Mouse (Mus musculus) cerebellum, adult 2 months (tissue): ENCODE data around the gene Map2k4. TPM values are rescaled to one million over a fixed set of nuclear protein-coding genes. Genes with fewer than 3 reads are reported as not detected.

Experiments
- DNase-seq, 2 experiments: peaks; one replicate each; pipeline ENCODE4 v3.0.0; 2021
- H3K27ac ChIP-seq: fragments of 200-500 bp; 2 replicates; pipeline ENCODE4 v1.5.1; 2012; ENCODE audit warnings: low read length, control low read depth, inconsistent platforms; ENCODE audit not compliant: insufficient read depth
- H3K27me3 ChIP-seq: fragments of 200-500 bp; 2 replicates; pipeline ENCODE4 v1.6.1; 2012; ENCODE audit warnings: inconsistent platforms, mild to moderate bottlenecking, low read length, moderate library complexity; ENCODE audit not compliant: control insufficient read depth, insufficient read depth
- H3K4me1 ChIP-seq: fragments of 200-500 bp; 2 replicates; pipeline ENCODE4 v1.6.1; 2011; ENCODE audit warnings: low read length; ENCODE audit not compliant: control insufficient read depth, insufficient read depth
- H3K4me3 ChIP-seq: fragments of 200-500 bp; replicated peaks from 2 replicates; pipeline ENCODE3; 2011; ENCODE audit warnings: mild to moderate bottlenecking, low read depth, low read length, control low read depth; ENCODE audit not compliant: insufficient read depth
- CTCF ChIP-seq: fragments of 200-500 bp; IDR thresholded peaks from 2 replicates; pipeline ENCODE4 v1.5.1; 2011; ENCODE audit warnings: low read depth, mild to moderate bottlenecking, control low read depth, low read length, moderate library complexity, borderline replicate concordance; ENCODE audit not compliant: insufficient read depth
- POLR2A ChIP-seq: fragments of 200-500 bp; IDR thresholded peaks from 2 replicates; pipeline ENCODE4 v1.6.1; 2011; ENCODE audit warnings: low read length, control low read depth, borderline replicate concordance; ENCODE audit not compliant: insufficient read depth
- WGBS: fragments of 180-500 bp; shearing (Covaris S2); methylation state at CpG from one replicate; pipeline ENCODE4 v1.1.7; 2018; 5-methylcytosine and 5-hydroxymethylcytosine counted together
- polyA plus RNA-seq: library from polyadenylated mRNA; depleted of rRNA; stranded (reverse); fragments of >200 nt; gene quantifications from 2 replicates; pipeline ENCODE4 v1.2.3, GENCODE M21; 2012

Map2k4 gene
- polyA plus RNA-seq, 1 experiment = 130 TPM

DNA sequence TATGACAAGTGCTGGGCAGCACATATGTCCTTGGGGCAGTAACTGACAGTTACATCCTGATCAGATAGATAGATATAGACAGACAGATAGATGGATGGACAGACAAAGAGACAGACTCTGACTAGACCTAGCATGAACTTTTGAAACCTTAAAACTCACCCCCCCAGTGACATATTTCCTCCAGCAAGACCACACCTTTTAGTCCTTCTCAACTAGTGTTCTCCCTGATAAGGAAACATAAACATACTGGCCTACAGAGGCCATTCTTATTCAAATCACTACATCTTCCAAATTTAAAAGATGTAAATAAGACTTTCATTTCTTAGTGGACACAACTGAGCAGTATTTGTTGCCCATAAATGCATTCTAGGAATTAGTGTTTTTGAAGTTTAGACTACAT lies 19.7 kb downstream of the Map2k4 start:
- no peak overlapping the region for H3K4me3 ChIP-seq
- peaks cover 1% of the 10 kb centered on the region; the same call in 1 of the 2 replicates for H3K4me1 ChIP-seq
- TF ChIP-seq CTCF = no peak
- no peak for TF ChIP-seq POLR2A
- H3K27ac ChIP-seq = no peak overlapping the region
- no peaks in the 10 kb centered on the region for H3K27me3 ChIP-seq
- no peak for DNase-seq

DNA sequence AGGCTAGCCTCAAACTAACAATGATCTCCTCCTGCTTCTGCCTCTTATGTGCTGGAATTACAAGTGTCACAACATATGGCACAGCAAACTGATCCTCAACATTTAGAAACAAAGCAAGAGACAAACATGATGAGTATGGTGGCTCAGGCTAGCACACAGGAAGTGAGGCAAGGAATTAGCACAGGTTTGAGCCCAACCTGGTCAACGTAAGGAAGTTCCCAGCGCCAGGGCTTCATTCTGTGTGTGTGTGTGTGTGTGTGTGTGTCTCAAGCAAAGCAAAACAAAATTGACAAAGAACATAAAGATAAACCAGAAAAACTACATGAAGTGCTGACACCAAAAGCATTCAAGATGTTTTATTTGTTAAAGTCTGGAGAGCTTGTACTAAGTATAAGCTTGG lies 27.2 kb downstream of the Map2k4 start:
- TF ChIP-seq CTCF (no peak), POLR2A (no peak)
- H3K4me1 ChIP-seq = no peaks in the 10 kb centered on the region; the same call in 1 of the 2 replicates
- DNase-seq = no peak
- H3K4me3 ChIP-seq = no peak overlapping the region
- WGBS = 88% methylated on average over 2 of the region's 2 CpGs
- H3K27ac ChIP-seq = no peak overlapping the region
- H3K27me3 ChIP-seq = no peaks in the 10 kb centered on the region

DNA sequence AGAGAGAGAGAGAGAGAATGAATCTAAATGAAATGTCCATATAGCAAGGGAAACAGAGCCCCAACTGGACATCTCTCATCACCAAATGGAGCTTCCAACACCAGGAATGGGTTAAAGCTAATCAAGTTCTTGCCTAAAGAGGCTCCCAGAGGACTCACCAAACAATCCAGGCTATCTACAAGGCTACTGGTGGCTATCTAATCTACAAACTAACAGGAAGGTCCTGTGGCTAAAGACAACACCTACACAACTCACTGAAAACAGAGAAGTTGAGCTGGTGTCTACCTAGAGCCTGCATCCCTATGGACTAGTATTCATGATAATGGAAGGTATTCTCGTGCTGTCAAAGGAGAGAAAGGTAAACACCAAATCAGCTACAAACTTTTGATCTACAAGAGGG lies 28.7 kb downstream of the Map2k4 start:
- no peak for DNase-seq
- Histone ChIP-seq H3K4me3 (no peak overlapping the region), H3K27ac (no peak overlapping the region), H3K27me3 (no peaks in the 10 kb centered on the region), H3K4me1 (peaks cover under 1% of the 10 kb centered on the region; the same call in 1 of the 2 replicates)
- TF ChIP-seq POLR2A (no peak), CTCF (no peak)
- WGBS = 91% methylated on average over 1 of the region's 1 CpGs

DNA sequence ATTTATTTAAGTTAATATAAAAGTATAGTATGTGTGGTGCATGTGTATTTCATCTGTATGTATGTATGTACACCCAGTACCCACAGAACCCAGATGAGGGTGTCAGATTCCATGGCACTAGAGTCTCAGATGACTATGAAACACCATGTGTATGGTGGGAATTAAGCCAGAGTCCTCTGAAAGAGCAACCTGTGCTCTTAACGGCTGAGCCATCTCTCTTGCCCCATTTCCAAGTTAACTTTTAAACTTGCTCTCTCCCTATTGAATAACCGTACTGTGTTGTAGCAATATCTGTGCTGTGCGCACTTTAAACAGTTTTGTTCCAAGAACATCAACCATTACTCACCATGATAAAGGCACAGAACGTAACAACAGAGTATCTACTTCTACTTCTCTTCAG lies 33.9 kb downstream of the Map2k4 start:
- Histone ChIP-seq H3K27ac (no peak overlapping the region), H3K4me1 (peaks cover 2% of the 10 kb centered on the region; the same call in 1 of the 2 replicates), H3K27me3 (no peaks in the 10 kb centered on the region), H3K4me3 (no peak overlapping the region)
- DNase-seq = no peak
- WGBS = 70% methylated on average over 4 of the region's 4 CpGs
- TF ChIP-seq POLR2A = no peak
- TF ChIP-seq CTCF = no peak

DNA sequence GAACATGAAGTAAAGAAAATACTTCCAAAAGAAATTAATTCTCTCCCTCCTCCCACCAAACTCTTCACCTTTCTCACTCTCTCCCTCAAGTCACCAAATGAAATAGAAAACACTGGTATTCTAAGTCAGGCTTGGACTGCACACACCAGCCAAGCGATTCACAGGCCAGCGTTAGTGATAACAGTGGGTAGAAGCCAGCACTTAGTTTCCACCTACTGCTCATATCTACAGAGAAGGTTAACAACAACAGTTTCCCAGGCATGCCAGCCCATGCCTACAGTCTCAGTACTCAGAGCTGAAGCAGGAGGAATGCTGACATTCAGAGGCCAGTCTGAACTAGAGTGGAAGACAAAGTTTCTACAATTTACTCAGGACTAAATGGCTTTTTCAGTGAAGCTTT lies 34.5 kb downstream of the Map2k4 start:
- no peak for DNase-seq
- H3K4me1 ChIP-seq = peaks cover 2% of the 10 kb centered on the region; the same call in 1 of the 2 replicates
- no peaks in the 10 kb centered on the region for H3K27me3 ChIP-seq
- WGBS = 66% methylated on average over 2 of the region's 2 CpGs
- H3K27ac ChIP-seq = no peak overlapping the region
- no peak overlapping the region for H3K4me3 ChIP-seq
- no peak for TF ChIP-seq POLR2A
- no peak for TF ChIP-seq CTCF

DNA sequence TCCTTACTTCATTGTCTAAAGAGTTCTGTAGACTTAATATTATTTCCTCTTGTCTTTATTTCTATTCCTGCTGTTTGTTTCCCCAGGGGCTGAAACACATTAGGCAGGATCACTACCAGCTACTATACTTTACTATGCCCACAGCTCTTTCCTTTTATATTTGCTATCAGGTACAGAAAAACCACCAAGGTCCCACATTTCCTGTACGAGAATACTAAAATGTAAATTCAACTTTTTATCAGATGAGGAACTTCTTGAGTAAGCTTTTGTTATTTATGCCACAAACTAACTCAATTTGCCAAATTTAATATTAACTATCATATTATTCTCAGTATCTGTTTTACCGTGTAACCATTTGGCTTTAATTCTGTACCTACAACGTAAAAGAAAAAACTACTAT lies 37.6 kb downstream of the Map2k4 start:
- no peak overlapping the region for H3K27ac ChIP-seq
- H3K4me1 ChIP-seq = peaks cover 5% of the 10 kb centered on the region; the same call in 1 of the 2 replicates
- H3K4me3 ChIP-seq = no peak overlapping the region
- no peaks in the 10 kb centered on the region for H3K27me3 ChIP-seq
- 95% methylated on average over 3 of the region's 3 CpGs for WGBS
- TF ChIP-seq POLR2A (no peak), CTCF (no peak)
- no peak for DNase-seq

DNA sequence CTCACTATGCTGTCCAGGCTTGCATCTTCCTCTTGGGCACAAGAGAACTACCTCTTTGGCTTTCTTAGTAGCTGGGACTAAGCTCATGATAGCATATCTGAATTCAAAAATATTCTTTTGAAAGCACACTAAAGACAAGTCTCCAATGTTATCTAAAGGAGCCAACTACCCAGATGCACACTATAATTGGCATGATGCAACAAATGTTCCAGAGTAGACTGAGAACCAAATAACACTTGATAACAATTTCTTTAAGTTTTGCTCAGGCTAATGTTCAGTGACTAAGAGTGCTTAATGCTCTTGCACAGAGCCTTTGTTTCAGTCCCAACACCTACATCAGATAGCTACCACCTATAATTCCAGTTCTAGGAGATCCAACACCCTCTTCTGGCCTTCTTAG lies 40.7 kb downstream of the Map2k4 start:
- Histone ChIP-seq H3K4me1 (peaks cover 14% of the 10 kb centered on the region), H3K4me3 (no peak overlapping the region), H3K27ac (no peak overlapping the region), H3K27me3 (no peaks in the 10 kb centered on the region)
- no peak for DNase-seq
- TF ChIP-seq CTCF (no peak), POLR2A (no peak)

DNA sequence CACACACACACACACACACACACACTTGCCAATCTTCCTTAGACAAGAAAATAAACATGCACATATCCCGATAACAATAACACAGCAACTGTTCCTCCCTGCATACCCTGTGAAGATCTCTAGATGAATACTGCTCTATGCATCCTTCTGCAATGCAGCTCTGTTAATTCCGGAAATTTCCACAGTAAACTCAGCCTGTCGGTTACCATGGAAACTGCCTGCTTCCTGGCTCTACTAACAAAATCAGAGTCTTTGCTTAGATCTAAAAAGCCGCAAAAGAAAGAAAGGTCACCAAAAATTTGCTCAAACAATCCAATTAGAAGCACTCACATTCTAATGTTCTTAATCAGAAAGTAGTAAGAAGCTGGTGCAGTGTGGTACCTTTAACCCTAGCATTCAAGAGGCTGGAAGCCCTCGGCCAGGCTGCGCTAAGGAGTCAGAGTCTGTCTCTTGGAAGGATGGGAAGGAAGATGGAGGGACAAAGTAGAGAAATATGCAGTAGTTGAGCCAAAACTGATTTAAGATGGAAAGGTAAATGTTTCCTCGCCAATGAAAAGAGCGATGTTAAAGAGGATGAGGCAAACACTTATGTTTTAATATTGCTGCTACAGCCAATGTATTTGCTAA lies 42.3 kb downstream of the Map2k4 start:
- peak overlapping the region; percentile 61; the same call in 1 of the 2 replicates for H3K27ac ChIP-seq
- peaks cover 14% of the 10 kb centered on the region for H3K4me1 ChIP-seq
- DNase-seq = peak; percentile 30 to 71
- H3K4me3 ChIP-seq = no peak overlapping the region
- TF ChIP-seq CTCF (no peak), POLR2A (no peak)
- 48% methylated on average over 8 of the region's 8 CpGs for WGBS
- H3K27me3 ChIP-seq = no peaks in the 10 kb centered on the region

DNA sequence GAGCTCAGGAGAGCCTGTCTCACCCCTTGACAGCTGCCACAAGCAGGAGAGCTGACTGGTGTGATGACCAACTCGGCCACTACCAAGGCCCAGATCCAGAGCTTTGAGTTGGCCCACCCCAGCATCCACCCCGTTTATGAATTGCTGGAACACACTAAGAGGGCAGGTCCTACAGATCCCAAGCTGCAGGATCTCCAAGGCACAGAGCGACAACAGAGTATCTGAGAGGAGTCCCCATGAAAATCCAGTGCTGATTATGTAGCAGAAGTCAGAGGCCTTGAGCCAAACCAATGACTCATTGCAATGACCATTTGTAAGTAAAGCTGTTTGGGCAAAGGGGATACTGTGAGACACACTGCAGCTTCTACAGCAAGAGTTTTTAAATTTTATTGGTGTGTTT lies 44.2 kb downstream of the Map2k4 start:
- no peaks in the 10 kb centered on the region for H3K27me3 ChIP-seq
- no peak for TF ChIP-seq POLR2A
- TF ChIP-seq CTCF = no peak
- WGBS = 14% methylated on average over 3 of the region's 3 CpGs
- peak; percentile 55 to 81 for DNase-seq
- H3K4me3 ChIP-seq = no peak overlapping the region
- peak overlapping the region; percentile 86 for H3K27ac ChIP-seq
- H3K4me1 ChIP-seq = peaks cover 17% of the 10 kb centered on the region
